Mouse (Mus musculus): ENCODE data around the gene Atp5b. TPM values are rescaled to one million over a fixed set of nuclear protein-coding genes. Genes with fewer than 3 reads are reported as not detected.

The Atp5b gene
- polyA plus RNA-seq, 1 experiment from 2014 or later: 2,200 TPM

GRCm38 (mm10) chr10:128127497-128127896 lies 44.4 kb downstream of the Atp5b start:
- peaks cover 10% of the 10 kb centered on the region; the same call in 1 of the 2 replicates for H3K36me3 ChIP-seq (ENCODE audit: control insufficient read depth, insufficient read depth, low read length)
- 84% methylated on average over 5 of the region's 5 CpGs for WGBS

GRCm38 (mm10) chr10:128128143-128128542 lies 45.1 kb downstream of the Atp5b start:
- Histone ChIP-seq H3K4me3 (ENCODE audit: low read depth, low read length) (no peak overlapping the region), H3K36me3 (ENCODE audit: control insufficient read depth, insufficient read depth, low read length) (peaks cover 8% of the 10 kb centered on the region; the same call in 1 of the 2 replicates), H3K27ac (ENCODE audit: low read depth, low read length) (no peak overlapping the region), H3K4me2 (ENCODE audit: low read depth, low read length, severe bottlenecking) (no peak overlapping the region), H3K9me3 (ENCODE audit: control insufficient read depth, low read length) (no peaks in the 10 kb centered on the region), H3K4me1 (replicated peaks; ENCODE audit: control insufficient read depth, insufficient read depth, low read length) (no peaks in the 10 kb centered on the region), H3K27me3 (ENCODE audit: control insufficient read depth, insufficient read depth, low read length) (no peaks in the 10 kb centered on the region), H3K9ac (ENCODE audit: low read length) (no peak overlapping the region)
- ATAC-seq (replicated peaks; ENCODE audit: low FRiP score): no peak
- WGBS: 90% methylated on average over 8 of the region's 8 CpGs
- DNase-seq (ENCODE audit: low spot score): no peak

More at GRCm38 (mm10) chr10:128127497-128127896, 44.4 kb downstream of the Atp5b start:
- no peak for DNase-seq (ENCODE audit: low spot score)
- Histone ChIP-seq H3K4me1 (replicated peaks; ENCODE audit: control insufficient read depth, insufficient read depth, low read length) (no peaks in the 10 kb centered on the region), H3K4me2 (ENCODE audit: low read depth, low read length, severe bottlenecking) (no peak overlapping the region), H3K27ac (ENCODE audit: low read depth, low read length) (no peak overlapping the region), H3K9me3 (ENCODE audit: control insufficient read depth, low read length) (no peaks in the 10 kb centered on the region), H3K27me3 (ENCODE audit: control insufficient read depth, insufficient read depth, low read length) (no peaks in the 10 kb centered on the region), H3K4me3 (ENCODE audit: low read depth, low read length) (no peak overlapping the region), H3K9ac (ENCODE audit: low read length) (no peak overlapping the region)
- no peak for ATAC-seq (replicated peaks; ENCODE audit: low FRiP score)

- Histone ChIP-seq H3K9ac (ENCODE audit: low read length) (no peak overlapping the region), H3K4me1 (replicated peaks; ENCODE audit: control insufficient read depth, insufficient read depth, low read length) (no peaks in the 10 kb centered on the region), H3K27ac (ENCODE audit: low read depth, low read length) (no peak overlapping the region), H3K4me2 (ENCODE audit: low read depth, low read length, severe bottlenecking) (no peak overlapping the region), H3K27me3 (ENCODE audit: control insufficient read depth, insufficient read depth, low read length) (no peaks in the 10 kb centered on the region), H3K4me3 (ENCODE audit: low read depth, low read length) (no peak overlapping the region), H3K36me3 (ENCODE audit: control insufficient read depth, insufficient read depth, low read length) (no peaks in the 10 kb centered on the region), H3K9me3 (ENCODE audit: control insufficient read depth, low read length) (no peaks in the 10 kb centered on the region)
- 87% methylated on average over 3 of the region's 3 CpGs for WGBS
- ATAC-seq (replicated peaks; ENCODE audit: low FRiP score) (no peak), DNase-seq (ENCODE audit: low spot score) (no peak)
These were observed 48.2 kb downstream of the Atp5b start for GRCm38 (mm10) chr10:128131297-128131696.

- no peak overlapping the region for H3K4me3 ChIP-seq (ENCODE audit: low read depth, low read length)
- DNase-seq (ENCODE audit: low spot score) (no peak), ATAC-seq (replicated peaks; ENCODE audit: low FRiP score) (no peak)
- H3K4me1 ChIP-seq (replicated peaks; ENCODE audit: control insufficient read depth, insufficient read depth, low read length): no peaks in the 10 kb centered on the region
- H3K4me2 ChIP-seq (ENCODE audit: low read depth, low read length, severe bottlenecking): no peak overlapping the region
- H3K36me3 ChIP-seq (ENCODE audit: control insufficient read depth, insufficient read depth, low read length): no peaks in the 10 kb centered on the region
- no peaks in the 10 kb centered on the region for H3K9me3 ChIP-seq (ENCODE audit: control insufficient read depth, low read length)
- no peak overlapping the region for H3K9ac ChIP-seq (ENCODE audit: low read length)
- H3K27me3 ChIP-seq (ENCODE audit: control insufficient read depth, insufficient read depth, low read length): no peaks in the 10 kb centered on the region
- H3K27ac ChIP-seq (ENCODE audit: low read depth, low read length): no peak overlapping the region
These were observed 48.7 kb downstream of the Atp5b start for GRCm38 (mm10) chr10:128131812-128132211.

GRCm38 (mm10) chr10:128133650-128134332 lies 50.7 kb downstream of the Atp5b start:
- Histone ChIP-seq H3K36me3 (ENCODE audit: control insufficient read depth, insufficient read depth, low read length) (no peaks in the 10 kb centered on the region), H3K9ac (ENCODE audit: low read length) (0 out of 2 replicates have a peak overlapping the region, but pooled peaks have one; percentile 17), H3K4me2 (ENCODE audit: low read depth, low read length, severe bottlenecking) (no peak overlapping the region), H3K9me3 (ENCODE audit: control insufficient read depth, low read length) (no peaks in the 10 kb centered on the region), H3K4me3 (ENCODE audit: low read depth, low read length) (no peak overlapping the region), H3K4me1 (replicated peaks; ENCODE audit: control insufficient read depth, insufficient read depth, low read length) (no peaks in the 10 kb centered on the region), H3K27ac (ENCODE audit: low read depth, low read length) (no peak overlapping the region), H3K27me3 (ENCODE audit: control insufficient read depth, insufficient read depth, low read length) (no peaks in the 10 kb centered on the region)
- no peak for ATAC-seq (replicated peaks; ENCODE audit: low FRiP score)
- no peak for DNase-seq (ENCODE audit: low spot score)
- WGBS: 49% methylated on average over 13 of the region's 13 CpGs

GRCm38 (mm10) chr10:128135374-128135773 lies 52.3 kb downstream of the Atp5b start:
- no peaks in the 10 kb centered on the region for H3K36me3 ChIP-seq (ENCODE audit: control insufficient read depth, insufficient read depth, low read length)
- no peaks in the 10 kb centered on the region for H3K27me3 ChIP-seq (ENCODE audit: control insufficient read depth, insufficient read depth, low read length)
- no peaks in the 10 kb centered on the region for H3K9me3 ChIP-seq (ENCODE audit: control insufficient read depth, low read length)
- DNase-seq (ENCODE audit: low spot score) (no peak), ATAC-seq (replicated peaks; ENCODE audit: low FRiP score) (no peak)
- H3K4me1 ChIP-seq (replicated peaks; ENCODE audit: control insufficient read depth, insufficient read depth, low read length): no peaks in the 10 kb centered on the region
- H3K9ac ChIP-seq (ENCODE audit: low read length): no peak overlapping the region
- H3K4me2 ChIP-seq (ENCODE audit: low read depth, low read length, severe bottlenecking): no peak overlapping the region
- WGBS: 90% methylated on average over 6 of the region's 6 CpGs
- no peak overlapping the region for H3K27ac ChIP-seq (ENCODE audit: low read depth, low read length)
- H3K4me3 ChIP-seq (ENCODE audit: low read depth, low read length): no peak overlapping the region

MicroRNAs encoded within 50 kb of the gene (microRNA counts, 519-probe panel; counts per million panel counts)
- 31.2 counts per million for microRNA mmu-miR-677

Small RNA genes lying within 50 kb of the gene (microRNA-seq; reads per million reads assigned to microRNA genes)
- gene Mir677 (ENCODE audit: insufficient number of aligned reads): 24.4 reads per million, percentile 16 among the genes with 10 or more reads in this experiment

Other genes with a start within 250 kb of the Atp5b start
- not detected in 2 replicates for gene Rdh19, start 233.3 kb upstream of the Atp5b start, polyA plus RNA-seq (2014; fragmentation: Nextera tagmentation; extraction: Ambion mirVana)
- gene Rdh16f2, start 216.8 kb upstream of the Atp5b start, polyA plus RNA-seq (2014; fragmentation: Nextera tagmentation; extraction: Ambion mirVana): not detected in 2 replicates
- not detected in 2 replicates for gene Rdh7, start 194.5 kb upstream of the Atp5b start, polyA plus RNA-seq (2014; fragmentation: Nextera tagmentation; extraction: Ambion mirVana)
- gene Sdr9c7, start 184.8 kb upstream of the Atp5b start, polyA plus RNA-seq (2014; fragmentation: Nextera tagmentation; extraction: Ambion mirVana): not detected in 2 replicates
- gene Hsd17b6, start 75.7 kb upstream of the Atp5b start, polyA plus RNA-seq (2014; fragmentation: Nextera tagmentation; extraction: Ambion mirVana): not detected in 2 replicates
- 124 and 127 TPM in 2 replicates for gene Prim1, start 68.1 kb upstream of the Atp5b start, polyA plus RNA-seq (2014; fragmentation: Nextera tagmentation; extraction: Ambion mirVana)
- 855 and 939 TPM in 2 replicates for gene Naca, start 47.7 kb upstream of the Atp5b start, polyA plus RNA-seq (2014; fragmentation: Nextera tagmentation; extraction: Ambion mirVana)
- gene Ptges3, start 24.3 kb upstream of the Atp5b start, polyA plus RNA-seq (2014; fragmentation: Nextera tagmentation; extraction: Ambion mirVana): 638 and 692 TPM in 2 replicates
- gene Baz2a, start 8.3 kb downstream of the Atp5b start, polyA plus RNA-seq (2014; fragmentation: Nextera tagmentation; extraction: Ambion mirVana): 20.9 and 21.9 TPM in 2 replicates
- 21.7 and 22.3 TPM in 2 replicates for gene Rbms2, start 97.0 kb downstream of the Atp5b start, polyA plus RNA-seq (2014; fragmentation: Nextera tagmentation; extraction: Ambion mirVana)
- 1.3 and 1.7 TPM in 2 replicates for gene Gls2, start 111.2 kb downstream of the Atp5b start, polyA plus RNA-seq (2014; fragmentation: Nextera tagmentation; extraction: Ambion mirVana)
- gene Spryd4, start 128.5 kb downstream of the Atp5b start, polyA plus RNA-seq (2014; fragmentation: Nextera tagmentation; extraction: Ambion mirVana): 23.1 and 26.7 TPM in 2 replicates
- gene Mip, start 142.6 kb downstream of the Atp5b start, polyA plus RNA-seq (2014; fragmentation: Nextera tagmentation; extraction: Ambion mirVana): 0.28 and 0.55 TPM in 2 replicates
- gene Timeless, start 148.8 kb downstream of the Atp5b start, polyA plus RNA-seq (2014; fragmentation: Nextera tagmentation; extraction: Ambion mirVana): 81.7 and 89.7 TPM in 2 replicates
- gene Apon, start 170.8 kb downstream of the Atp5b start, polyA plus RNA-seq (2014; fragmentation: Nextera tagmentation; extraction: Ambion mirVana): 0.77 and 0.89 TPM in 2 replicates
- gene Apof, start 185.4 kb downstream of the Atp5b start, polyA plus RNA-seq (2014; fragmentation: Nextera tagmentation; extraction: Ambion mirVana): not detected in 2 replicates
- 16.1 and 16.4 TPM in 2 replicates for gene Stat2, start 187.3 kb downstream of the Atp5b start, polyA plus RNA-seq (2014; fragmentation: Nextera tagmentation; extraction: Ambion mirVana)
- not detected in 2 replicates for gene Il23a, start 215.5 kb downstream of the Atp5b start, polyA plus RNA-seq (2014; fragmentation: Nextera tagmentation; extraction: Ambion mirVana)
- gene Pan2, start 220.1 kb downstream of the Atp5b start, polyA plus RNA-seq (2014; fragmentation: Nextera tagmentation; extraction: Ambion mirVana): 45.2 and 46.1 TPM in 2 replicates
- gene Cnpy2, start 239.2 kb downstream of the Atp5b start, polyA plus RNA-seq (2014; fragmentation: Nextera tagmentation; extraction: Ambion mirVana): 222 and 224 TPM in 2 replicates